Mouse (Mus musculus) liver, postnatal 0 days (tissue): ENCODE data around the gene Gnat2.

Source experiments
- CTCF ChIP-seq: sonication (generic); IDR thresholded peaks from 2 replicates; pipeline ENCODE4 v1.5.1; 2016; ENCODE audit warnings: antibody characterized with exemption, low read depth
- EP300 ChIP-seq: IDR thresholded peaks from 2 replicates; pipeline ENCODE4 v1.6.1; 2016; ENCODE audit warnings: antibody characterized with exemption, low read depth, mild to moderate bottlenecking

GRCm38 (mm10) chr3:108086470-108086979 lies 6.1 kb upstream of the Gnat2 start, which contains the start of gene Ampd2:
- no peak for TF ChIP-seq CTCF
- TF ChIP-seq EP300: peak; percentile 12; the same call in 1 of the 2 replicates
